Mouse (Mus musculus): ENCODE measurements at regions not wholly inside any gene's neighbourhood (a gene's known extent, or its start where the extent isn't known, plus 50 kb on each side); places are given as distances from the start of the nearest gene placed in this dataset.

- H3K79me2 ChIP-seq (ENCODE audit: control insufficient read depth, insufficient read depth): no peaks in the 10 kb centered on the region
- H3ac ChIP-seq (ENCODE audit: control insufficient read depth, insufficient read length, low read depth): no peak overlapping the region
- H3K27me3 ChIP-seq (ENCODE audit: control insufficient read depth, insufficient read depth, insufficient read length): no peaks in the 10 kb centered on the region
- H3K4me3 ChIP-seq (ENCODE audit: insufficient read depth, poor library complexity, severe bottlenecking): no peak overlapping the region
- no peak for TF ChIP-seq USF1 (IDR thresholded peaks at IDR 0.05; ENCODE audit: low read depth)
- no peak for TF ChIP-seq MYOG (IDR thresholded peaks at IDR 0.05; ENCODE audit: control insufficient read depth, extremely low read depth, insufficient read length)
- H3K79me3 ChIP-seq (ENCODE audit: low read depth): no peaks in the 10 kb centered on the region
- H3K36me3 ChIP-seq (ENCODE audit: control insufficient read depth, insufficient read depth): no peaks in the 10 kb centered on the region
Measured at GRCm38 (mm10) chr3:121009223-121009622, 162.3 kb downstream of the Rwdd3 start.

GRCm38 (mm10) chr3:120983556-120984270 lies 187.8 kb downstream of the Rwdd3 start:
- Histone ChIP-seq H3K4me3 (ENCODE audit: insufficient read depth, poor library complexity, severe bottlenecking) (no peak overlapping the region), H3K79me2 (ENCODE audit: control insufficient read depth, insufficient read depth) (no peaks in the 10 kb centered on the region), H3K79me3 (ENCODE audit: low read depth) (no peaks in the 10 kb centered on the region), H3K27me3 (ENCODE audit: control insufficient read depth, insufficient read depth, insufficient read length) (peaks cover 3% of the 10 kb centered on the region), H3K36me3 (ENCODE audit: control insufficient read depth, insufficient read depth) (no peaks in the 10 kb centered on the region), H3ac (ENCODE audit: control insufficient read depth, insufficient read length, low read depth) (no peak overlapping the region)
- no peak for TF ChIP-seq MYOD1 (IDR thresholded peaks at IDR 0.05; ENCODE audit: control insufficient read depth, insufficient read length, low read depth)
- no peak for TF ChIP-seq USF1 (IDR thresholded peaks at IDR 0.05; ENCODE audit: low read depth)
- TF ChIP-seq CTCF (IDR thresholded peaks at IDR 0.05; ENCODE audit: control insufficient read depth, insufficient read depth, insufficient read length): no peak

- Histone ChIP-seq H3K4me3 (ENCODE audit: insufficient read depth, poor library complexity, severe bottlenecking) (no peak overlapping the region), H3K36me3 (ENCODE audit: control insufficient read depth, insufficient read depth) (no peaks in the 10 kb centered on the region), H3K79me2 (ENCODE audit: control insufficient read depth, insufficient read depth) (no peaks in the 10 kb centered on the region), H3K27me3 (ENCODE audit: control insufficient read depth, insufficient read depth, insufficient read length) (peaks cover 3% of the 10 kb centered on the region), H3K79me3 (ENCODE audit: low read depth) (no peaks in the 10 kb centered on the region), H3ac (ENCODE audit: control insufficient read depth, insufficient read length, low read depth) (no peak overlapping the region)
- no peak for TF ChIP-seq MAX (IDR thresholded peaks at IDR 0.05)
- TF ChIP-seq USF1 (IDR thresholded peaks at IDR 0.05; ENCODE audit: low read depth): no peak
- no peak for TF ChIP-seq MYOD1 (IDR thresholded peaks at IDR 0.05; ENCODE audit: control insufficient read depth, insufficient read length, low read depth)
- TF ChIP-seq CTCF (IDR thresholded peaks at IDR 0.05; ENCODE audit: control insufficient read depth, insufficient read depth, insufficient read length): no peak
- TF ChIP-seq CEBPB (IDR thresholded peaks at IDR 0.05; ENCODE audit: low read depth): no peak
- no peak for TF ChIP-seq FOSL1 (IDR thresholded peaks at IDR 0.05; ENCODE audit: insufficient read depth, low read length, poor library complexity, severe bottlenecking)
- TF ChIP-seq MYOG (IDR thresholded peaks at IDR 0.05; ENCODE audit: control insufficient read depth, extremely low read depth, insufficient read length): no peak
Measured at GRCm38 (mm10) chr3:120982795-120983555, 188.5 kb downstream of the Rwdd3 start.

GRCm38 (mm10) chr3:120982218-120982617 lies 189.3 kb downstream of the Rwdd3 start:
- Histone ChIP-seq H3K79me2 (ENCODE audit: control insufficient read depth, insufficient read depth) (no peaks in the 10 kb centered on the region), H3K36me3 (ENCODE audit: control insufficient read depth, insufficient read depth) (no peaks in the 10 kb centered on the region), H3K27me3 (ENCODE audit: control insufficient read depth, insufficient read depth, insufficient read length) (peaks cover 3% of the 10 kb centered on the region), H3K4me3 (ENCODE audit: insufficient read depth, poor library complexity, severe bottlenecking) (no peak overlapping the region), H3ac (ENCODE audit: control insufficient read depth, insufficient read length, low read depth) (no peak overlapping the region), H3K79me3 (ENCODE audit: low read depth) (no peaks in the 10 kb centered on the region)
- TF ChIP-seq MYOG (IDR thresholded peaks at IDR 0.05; ENCODE audit: control insufficient read depth, extremely low read depth, insufficient read length) (no peak), USF1 (IDR thresholded peaks at IDR 0.05; ENCODE audit: low read depth) (no peak), CTCF (IDR thresholded peaks at IDR 0.05; ENCODE audit: control insufficient read depth, insufficient read depth, insufficient read length) (no peak), CEBPB (IDR thresholded peaks at IDR 0.05; ENCODE audit: low read depth) (no peak), MYOD1 (IDR thresholded peaks at IDR 0.05; ENCODE audit: control insufficient read depth, insufficient read length, low read depth) (no peak), MAX (IDR thresholded peaks at IDR 0.05) (no peak), FOSL1 (IDR thresholded peaks at IDR 0.05; ENCODE audit: insufficient read depth, low read length, poor library complexity, severe bottlenecking) (no peak)

GRCm38 (mm10) chr3:120970746-120971466 lies 200.6 kb downstream of the Rwdd3 start:
- Histone ChIP-seq H3K4me3 (ENCODE audit: insufficient read depth, poor library complexity, severe bottlenecking) (no peak overlapping the region), H3K79me3 (ENCODE audit: low read depth) (no peaks in the 10 kb centered on the region), H3K36me3 (ENCODE audit: control insufficient read depth, insufficient read depth) (no peaks in the 10 kb centered on the region), H3ac (ENCODE audit: control insufficient read depth, insufficient read length, low read depth) (no peak overlapping the region), H3K79me2 (ENCODE audit: control insufficient read depth, insufficient read depth) (no peaks in the 10 kb centered on the region), H3K27me3 (ENCODE audit: control insufficient read depth, insufficient read depth, insufficient read length) (no peaks in the 10 kb centered on the region)
- no peak for TF ChIP-seq USF1 (IDR thresholded peaks at IDR 0.05; ENCODE audit: low read depth)
- TF ChIP-seq MYOG (IDR thresholded peaks at IDR 0.05; ENCODE audit: control insufficient read depth, extremely low read depth, insufficient read length): no peak
- no peak for TF ChIP-seq CEBPB (IDR thresholded peaks at IDR 0.05; ENCODE audit: low read depth)
- no peak for TF ChIP-seq FOSL1 (IDR thresholded peaks at IDR 0.05; ENCODE audit: insufficient read depth, low read length, poor library complexity, severe bottlenecking)
- no peak for TF ChIP-seq CTCF (IDR thresholded peaks at IDR 0.05; ENCODE audit: control insufficient read depth, insufficient read depth, insufficient read length)
- no peak for TF ChIP-seq MAX (IDR thresholded peaks at IDR 0.05)
- no peak for TF ChIP-seq MYOD1 (IDR thresholded peaks at IDR 0.05; ENCODE audit: control insufficient read depth, insufficient read length, low read depth)

All from C2C12 (cell line).